Mouse (Mus musculus): Measurements from ENCODE around the gene Qk. TPM values are rescaled to one million over a fixed set of nuclear protein-coding genes. Genes with fewer than 3 reads are reported as not detected.

The Qk gene
- total and polyA plus RNA-seq, 3 experiments = 58.4 to 1,938 (median 128) TPM

GRCm38 (mm10) chr17:10160415-10160814 is 159.2 kb downstream of the Qk start:
- H3K4me3 ChIP-seq (ENCODE audit: control insufficient read depth in 1 of 2, insufficient read depth in 1 of 2, low read depth in 2 of 2, low read length in 2 of 2) = no peak overlapping the region
- no peak for DNase-seq (ENCODE audit: low read depth, low spot score)
- no peaks in the 10 kb centered on the region for H3K27me3 ChIP-seq (ENCODE audit: control insufficient read depth in 1 of 2, insufficient read depth in 2 of 2, low read length in 2 of 2)
- H3K27ac ChIP-seq (ENCODE audit: control insufficient read depth, low read depth, low read length) = no peak overlapping the region
- H3K36me3 ChIP-seq (ENCODE audit: control insufficient read depth in 1 of 2, insufficient read depth in 2 of 2, low read length in 2 of 2) = no peaks in the 10 kb centered on the region
- H3K79me2 ChIP-seq (ENCODE audit: control insufficient read depth, insufficient read depth, low read length, poor library complexity) = no peaks in the 10 kb centered on the region
- H3K9ac ChIP-seq (ENCODE audit: control insufficient read depth, low read depth, low read length, poor library complexity, severe bottlenecking) = no peak overlapping the region
- TF ChIP-seq TBP (IDR thresholded peaks at IDR 0.05; ENCODE audit: low read depth, low read length) = no peak
- no peak for TF ChIP-seq MAX (IDR thresholded peaks at IDR 0.05; ENCODE audit: low read length)
- TF ChIP-seq USF1 (IDR thresholded peaks at IDR 0.05; ENCODE audit: low read depth, low read length) = no peak
- TF ChIP-seq RCOR1 (IDR thresholded peaks at IDR 0.05; ENCODE audit: low read depth, low read length) = no peak
- TF ChIP-seq EP300 (IDR thresholded peaks at IDR 0.05; ENCODE audit: low read depth in 1 of 2, low read length in 2 of 2) = no peak
- no peak for TF ChIP-seq CTCF (IDR thresholded peaks at IDR 0.05 in 2 of 3, conservative IDR thresholded peaks at IDR 0.05 in 1 of 3; ENCODE audit: control insufficient read depth in 1 of 3, insufficient read depth in 1 of 3, low read depth in 2 of 3, low read length in 3 of 3, poor library complexity in 1 of 3, severe bottlenecking in 1 of 3)
- no peak for TF ChIP-seq ETS1 (IDR thresholded peaks at IDR 0.05; ENCODE audit: low read depth, low read length)
- no peak for TF ChIP-seq CHD2 (IDR thresholded peaks at IDR 0.05; ENCODE audit: low read length)
- no peak for TF ChIP-seq POLR2AphosphoS5 (IDR thresholded peaks at IDR 0.05; ENCODE audit: borderline replicate concordance, low read depth, low read length)
- no peak for TF ChIP-seq UBTF (IDR thresholded peaks at IDR 0.05; ENCODE audit: borderline replicate concordance, insufficient read depth, low read depth, low read length)
- H3K4me1 ChIP-seq (ENCODE audit: control insufficient read depth in 1 of 2, insufficient read depth in 2 of 2, low read length in 2 of 2) = no peaks in the 10 kb centered on the region
- no peaks in the 10 kb centered on the region for H3K9me3 ChIP-seq (replicated peaks; ENCODE audit: insufficient read depth, low read length)

GRCm38 (mm10) chr17:10152808-10153413 is 166.7 kb downstream of the Qk start:
- no peaks in the 10 kb centered on the region for H3K4me1 ChIP-seq (ENCODE audit: control insufficient read depth in 1 of 2, insufficient read depth in 2 of 2, low read length in 2 of 2)
- H3K27ac ChIP-seq (ENCODE audit: control insufficient read depth, low read depth, low read length) = no peak overlapping the region
- TF ChIP-seq MAFK (IDR thresholded peaks at IDR 0.05; ENCODE audit: borderline replicate concordance, low read depth, low read length) (no peak), BHLHE40 (IDR thresholded peaks at IDR 0.05; ENCODE audit: borderline replicate concordance, low read depth, low read length) (no peak), E2F4 (IDR thresholded peaks at IDR 0.05; ENCODE audit: borderline replicate concordance, low read depth, low read length) (no peak), ZMIZ1 (IDR thresholded peaks at IDR 0.05; ENCODE audit: low read depth, low read length) (no peak), CTCF (IDR thresholded peaks at IDR 0.05 in 2 of 3, conservative IDR thresholded peaks at IDR 0.05 in 1 of 3; ENCODE audit: control insufficient read depth in 1 of 3, insufficient read depth in 1 of 3, low read depth in 2 of 3, low read length in 3 of 3, poor library complexity in 1 of 3, severe bottlenecking in 1 of 3) (no peak), NRF1 (IDR thresholded peaks at IDR 0.05; ENCODE audit: insufficient read depth, low read depth, low read length, poor library complexity, severe bottlenecking) (no peak), ELF1 (IDR thresholded peaks at IDR 0.05; ENCODE audit: low read depth, low read length) (no peak), GATA1 (IDR thresholded peaks at IDR 0.05; ENCODE audit: low read depth, low read length) (no peak), TAL1 (IDR thresholded peaks at IDR 0.05; ENCODE audit: low read length) (no peak), ZC3H11A (IDR thresholded peaks at IDR 0.05; ENCODE audit: low read depth, low read length) (no peak), POLR2AphosphoS5 (IDR thresholded peaks at IDR 0.05; ENCODE audit: borderline replicate concordance, low read depth, low read length) (no peak), EP300 (IDR thresholded peaks at IDR 0.05; ENCODE audit: low read depth in 1 of 2, low read length in 2 of 2) (no peak), ZNF384 (IDR thresholded peaks at IDR 0.05; ENCODE audit: low read depth, low read length) (no peak), KAT2A (conservative IDR thresholded peaks at IDR 0.05; ENCODE audit: low read depth, low read length) (no peak), MYC (IDR thresholded peaks at IDR 0.05; ENCODE audit: low read depth, low read length) (no peak), MXI1 (IDR thresholded peaks at IDR 0.05; ENCODE audit: low read depth, low read length) (no peak), USF1 (IDR thresholded peaks at IDR 0.05; ENCODE audit: low read depth, low read length) (no peak), RAD21 (IDR thresholded peaks at IDR 0.05; ENCODE audit: low read depth, low read length) (no peak), JUND (IDR thresholded peaks at IDR 0.05; ENCODE audit: low read depth, low read length) (no peak), HCFC1 (IDR thresholded peaks at IDR 0.05; ENCODE audit: low read depth, low read length) (no peak)
- no peak for DNase-seq (ENCODE audit: low read depth, low spot score)
- no peak overlapping the region for H3K9ac ChIP-seq (ENCODE audit: control insufficient read depth, low read depth, low read length, poor library complexity, severe bottlenecking)
- H3K36me3 ChIP-seq (ENCODE audit: control insufficient read depth in 1 of 2, insufficient read depth in 2 of 2, low read length in 2 of 2) = no peaks in the 10 kb centered on the region
- H3K9me3 ChIP-seq (replicated peaks; ENCODE audit: insufficient read depth, low read length) = no peaks in the 10 kb centered on the region
- H3K27me3 ChIP-seq (ENCODE audit: control insufficient read depth in 1 of 2, insufficient read depth in 2 of 2, low read length in 2 of 2) = no peaks in the 10 kb centered on the region
- no peaks in the 10 kb centered on the region for H3K79me2 ChIP-seq (ENCODE audit: control insufficient read depth, insufficient read depth, low read length, poor library complexity)
- no peak overlapping the region for H3K4me3 ChIP-seq (ENCODE audit: control insufficient read depth in 1 of 2, insufficient read depth in 1 of 2, low read depth in 2 of 2, low read length in 2 of 2)

Data from MEL (cell line).